Mouse (Mus musculus) ES-E14 (cell line): ENCODE results near the gene Klhl3. TPM values are rescaled to one million over a fixed set of nuclear protein-coding genes. Genes with fewer than 3 reads are reported as not detected.
A peak's percentile ranks its signal among the peaks of the same experiment; 100 is the strongest.

ENCODE experiments used
- DNase-seq: peaks from one replicate; pipeline ENCODE4 v3.0.0-alpha.2; 2013; ENCODE audit warnings: low read depth, low spot score
- H3K27ac ChIP-seq: 2 replicates; pipeline ENCODE4 v1.5.1; 2012; ENCODE audit warnings: low read depth, mild to moderate bottlenecking, low read length, moderate library complexity, mixed read lengths; ENCODE audit not compliant: poor library complexity, insufficient read depth, severe bottlenecking
- H3K36me3 ChIP-seq: 2 replicates; pipeline ENCODE4 v1.6.1; 2012; ENCODE audit warnings: mild to moderate bottlenecking, low read length, moderate library complexity, mixed read lengths; ENCODE audit not compliant: control insufficient read depth, poor library complexity, insufficient read depth, severe bottlenecking
- H3K4me1 ChIP-seq, 2 experiments: fragments of 150-350 bp in 1 of 2; sonication (generic) in 1 of 2; 2 replicates each; pipeline ENCODE4 v1.6.1; 2012; ENCODE audit warnings: low read length in 2 of 2, mild to moderate bottlenecking in 1 of 2, mixed read lengths in 1 of 2; ENCODE audit not compliant: control insufficient read depth in 2 of 2, insufficient read depth in 2 of 2, poor library complexity in 1 of 2
- H3K4me3 ChIP-seq, 2 experiments: fragments of 150-350 bp in 1 of 2; sonication (generic) in 1 of 2; 2 replicates each; pipeline ENCODE4 v1.5.1; 2012; ENCODE audit warnings: low read length in 2 of 2, low read depth in 1 of 2, mild to moderate bottlenecking in 1 of 2, mixed read lengths in 1 of 2; ENCODE audit not compliant: insufficient read depth in 1 of 2, poor library complexity in 1 of 2, severe bottlenecking in 1 of 2
- H3K9ac ChIP-seq: 2 replicates; pipeline ENCODE4 v1.6.1; 2012; ENCODE audit warnings: low read depth, mild to moderate bottlenecking, low read length, mixed read lengths; ENCODE audit not compliant: poor library complexity, insufficient read depth, severe bottlenecking
- H3K9me3 ChIP-seq: fragments of 150-350 bp; sonication (generic); 2 replicates; pipeline ENCODE4 v1.6.1; 2012; ENCODE audit warnings: low read depth, mild to moderate bottlenecking, low read length; ENCODE audit not compliant: control insufficient read depth, insufficient read depth
- CHD2 ChIP-seq: IDR thresholded peaks from 2 replicates; pipeline ENCODE4 v1.6.1; 2014; ENCODE audit warnings: mild to moderate bottlenecking, low read depth, low read length, inconsistent platforms
- HCFC1 ChIP-seq: IDR thresholded peaks from 2 replicates; pipeline ENCODE4 v1.6.1; 2012; ENCODE audit warnings: low read length, inconsistent platforms, borderline replicate concordance; ENCODE audit not compliant: insufficient read depth
- MAFK ChIP-seq: IDR thresholded peaks from 2 replicates; pipeline ENCODE4 v1.6.1; 2014; ENCODE audit warnings: mild to moderate bottlenecking, low read depth, low read length, inconsistent platforms; ENCODE audit not compliant: insufficient read depth
- ZC3H11A ChIP-seq: IDR thresholded peaks from 2 replicates; pipeline ENCODE4 v1.6.1; 2012; ENCODE audit warnings: low read depth, mild to moderate bottlenecking, inconsistent platforms, low read length, borderline replicate concordance
- ZNF384 ChIP-seq: IDR thresholded peaks from 2 replicates; pipeline ENCODE4 v1.6.1; 2012; ENCODE audit warnings: low read depth, low read length, inconsistent platforms
- in situ Hi-C, 2 experiments: fragments of 600-800 bp; cut with MboI; formaldehyde crosslinking; loops; one replicate each; pipeline ENCODE4 v1.15.1; 2025; ENCODE audit warnings: low sequenced_read_pairs in 2 of 2, inconsistent platforms in 1 of 2; ENCODE audit not compliant: unreplicated experiment in 2 of 2
- total RNA-seq: library from RNA; depleted of rRNA; stranded (reverse); fragments of 300-350 nt; gene quantifications from 2 replicates; pipeline ENCODE4 v1.2.3, GENCODE M21; 2012

Klhl3 gene
- total RNA-seq, 1 experiment, result 0.67 TPM

- no peak overlapping the region for H3K9ac ChIP-seq
- peaks cover 0 to 5% of the 10 kb centered on the region in 2 experiments; a peak in 2 of 4 replicates for H3K4me1 ChIP-seq
- H3K9me3 ChIP-seq, result no peaks in the 10 kb centered on the region
- H3K27ac ChIP-seq, result no peak overlapping the region
- H3K36me3 ChIP-seq, result no peaks in the 10 kb centered on the region
- DNase-seq, result peak; percentile 42
- TF ChIP-seq ZNF384, result no peak
- no peak for TF ChIP-seq HCFC1
- TF ChIP-seq MAFK, result no peak
- TF ChIP-seq CHD2, result no peak
- no peak for TF ChIP-seq ZC3H11A
- H3K4me3 ChIP-seq, result no peak overlapping the region
- in situ Hi-C loops, result no loop called here
Observed at GRCm38 (mm10) chr13:58049121-58049520, 64.3 kb downstream of the Klhl3 start.

DNA sequence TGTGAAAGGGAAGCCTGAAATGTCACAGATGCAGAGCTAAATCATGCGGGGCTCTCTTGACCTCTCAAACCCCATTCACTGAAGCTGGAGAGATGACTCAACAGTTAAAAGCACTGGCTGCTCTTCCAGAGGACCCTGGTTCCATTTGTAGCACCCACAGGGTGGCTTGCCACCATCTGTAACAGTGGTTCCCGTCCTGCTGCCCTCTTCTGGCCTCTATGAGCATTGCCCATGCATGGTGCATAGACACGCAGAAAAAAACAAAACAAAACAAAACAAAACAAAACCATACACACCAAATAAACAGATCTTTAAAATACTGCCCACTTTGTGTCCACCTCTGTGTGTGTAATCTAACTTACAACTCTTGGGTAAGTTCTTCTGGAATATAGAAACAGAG, 65.3 kb downstream of the Klhl3 start:
- no peak overlapping the region for H3K9ac ChIP-seq
- no peak overlapping the region for H3K27ac ChIP-seq
- H3K9me3 ChIP-seq, result no peaks in the 10 kb centered on the region
- H3K36me3 ChIP-seq, result no peaks in the 10 kb centered on the region
- no peak overlapping the region for H3K4me3 ChIP-seq
- H3K4me1 ChIP-seq, result peaks cover 0 to 5% of the 10 kb centered on the region in 2 experiments; a peak in 2 of 4 replicates
- DNase-seq, result no peak
- in situ Hi-C loops, result no loop called here
- TF ChIP-seq CHD2, result no peak

GRCm38 (mm10) chr13:58046178-58046577, 67.2 kb downstream of the Klhl3 start:
- TF ChIP-seq HCFC1 (no peak), CHD2 (no peak), ZNF384 (no peak), ZC3H11A (no peak), MAFK (no peak)
- no peak overlapping the region for H3K4me3 ChIP-seq
- H3K27ac ChIP-seq, result no peak overlapping the region
- H3K9me3 ChIP-seq, result no peaks in the 10 kb centered on the region
- no peaks in the 10 kb centered on the region for H3K36me3 ChIP-seq
- peaks cover 0 to 5% of the 10 kb centered on the region in 2 experiments; a peak in 2 of 4 replicates for H3K4me1 ChIP-seq
- no peak for DNase-seq
- H3K9ac ChIP-seq, result no peak overlapping the region
- in situ Hi-C loops, result no loop called here

DNA sequence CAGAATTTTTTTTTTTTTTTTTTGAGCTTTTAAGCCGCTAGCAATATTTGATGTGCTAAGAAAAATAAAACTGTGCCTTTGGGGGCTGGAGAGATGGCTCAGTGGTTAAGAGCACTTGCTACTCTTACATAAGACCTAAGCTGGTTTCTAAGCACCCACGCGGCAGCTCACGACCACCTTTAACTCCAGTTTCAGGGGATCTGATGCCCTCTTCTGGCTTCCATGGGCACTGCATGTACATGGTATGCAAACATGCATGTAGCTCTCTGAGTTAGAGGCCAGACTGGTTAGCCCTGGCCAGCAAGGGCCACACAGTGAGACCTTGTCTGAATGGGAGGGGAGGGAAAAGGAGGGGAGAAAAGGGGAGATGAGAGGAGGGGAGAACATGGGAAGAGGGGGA, 68.1 kb downstream of the Klhl3 start:
- no peak overlapping the region for H3K27ac ChIP-seq
- peaks cover 0 to 5% of the 10 kb centered on the region in 2 experiments; a peak in 2 of 4 replicates for H3K4me1 ChIP-seq
- no peak overlapping the region for H3K9ac ChIP-seq
- H3K36me3 ChIP-seq, result no peaks in the 10 kb centered on the region
- no peak overlapping the region for H3K4me3 ChIP-seq
- DNase-seq, result peak; percentile 37
- in situ Hi-C loops, result no loop called here
- TF ChIP-seq MAFK (no peak), HCFC1 (no peak), ZC3H11A (no peak), ZNF384 (no peak), CHD2 (no peak)
- H3K9me3 ChIP-seq, result no peaks in the 10 kb centered on the region

DNA sequence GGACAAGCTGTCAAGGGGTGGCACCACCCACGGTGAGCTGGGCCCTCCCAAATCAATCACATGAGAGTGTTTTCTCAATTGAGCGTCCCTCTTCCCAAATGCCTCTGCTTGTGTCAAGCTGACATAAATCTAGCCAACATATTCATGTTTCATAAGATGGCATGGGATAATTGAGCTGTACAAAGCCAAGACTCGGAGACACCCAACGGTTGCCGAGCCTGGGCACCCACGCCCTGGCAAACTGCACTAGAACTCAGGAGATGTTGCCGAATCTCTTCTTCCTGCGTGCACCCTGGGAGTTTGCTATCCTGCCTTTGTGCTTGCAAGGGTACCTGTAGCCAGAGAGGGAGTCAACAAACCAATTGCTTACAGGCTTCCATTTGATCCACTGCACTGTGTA, 70.1 kb downstream of the Klhl3 start:
- in situ Hi-C loops, result no loop called here
- no peaks in the 10 kb centered on the region for H3K36me3 ChIP-seq
- H3K4me3 ChIP-seq, result no peak overlapping the region
- TF ChIP-seq ZC3H11A, result no peak
- TF ChIP-seq HCFC1, result no peak
- no peak for TF ChIP-seq MAFK
- no peak for TF ChIP-seq CHD2
- no peak for TF ChIP-seq ZNF384
- no peak for DNase-seq
- H3K9me3 ChIP-seq, result no peaks in the 10 kb centered on the region
- peaks cover 0 to 2% of the 10 kb centered on the region in 2 experiments; a peak in 1 of 4 replicates for H3K4me1 ChIP-seq
- no peak overlapping the region for H3K27ac ChIP-seq
- no peak overlapping the region for H3K9ac ChIP-seq
